Mouse (Mus musculus) v-Abl transformed pro-B cells (cell line): ENCODE measurements around the gene A1cf.

Source experiments
- in situ Hi-C, 2 experiments: fragments of 400-800 bp; cut with MboI; formaldehyde crosslinking; loops; one replicate each; pipeline ENCODE4 v1.15.1; 2025; ENCODE audit not compliant: unreplicated experiment in 2 of 2

A1cf gene

GRCm38 (mm10) chr19:31868521-31868920, at the start of gene A1cf:
Gene A1cf, plus strand, starts transcription at chr19:31868764.
- in situ Hi-C loops, result loop anchor here (5.0 kb wide), 1 partner anchor 99 kb away; no protein-coding TSS in a partner anchor

- in situ Hi-C loops, result no loop called here
Observed at GRCm38 (mm10) chr19:31834250-31834649, 34.3 kb upstream of the A1cf start.

DNA sequence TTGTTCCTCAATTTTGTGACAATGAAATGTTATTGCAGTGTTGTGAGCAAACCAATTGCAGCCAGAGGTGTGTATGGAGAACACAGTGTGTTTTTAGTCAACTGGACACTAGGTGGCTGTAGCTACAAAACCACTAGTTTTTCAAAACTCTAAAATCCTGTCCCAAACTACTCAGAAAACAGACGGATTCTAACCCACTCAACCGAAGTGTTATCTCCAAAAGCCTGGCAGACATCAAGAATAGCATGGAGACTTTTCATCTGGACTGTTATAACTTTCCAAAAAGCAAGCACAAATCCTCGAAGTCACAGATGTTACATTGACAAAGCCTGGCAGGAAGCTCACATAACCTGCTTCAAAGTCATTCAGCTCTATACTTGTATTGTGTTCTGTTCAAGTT, 6.7 kb upstream of the A1cf start:
- in situ Hi-C loops, result no loop called here

DNA sequence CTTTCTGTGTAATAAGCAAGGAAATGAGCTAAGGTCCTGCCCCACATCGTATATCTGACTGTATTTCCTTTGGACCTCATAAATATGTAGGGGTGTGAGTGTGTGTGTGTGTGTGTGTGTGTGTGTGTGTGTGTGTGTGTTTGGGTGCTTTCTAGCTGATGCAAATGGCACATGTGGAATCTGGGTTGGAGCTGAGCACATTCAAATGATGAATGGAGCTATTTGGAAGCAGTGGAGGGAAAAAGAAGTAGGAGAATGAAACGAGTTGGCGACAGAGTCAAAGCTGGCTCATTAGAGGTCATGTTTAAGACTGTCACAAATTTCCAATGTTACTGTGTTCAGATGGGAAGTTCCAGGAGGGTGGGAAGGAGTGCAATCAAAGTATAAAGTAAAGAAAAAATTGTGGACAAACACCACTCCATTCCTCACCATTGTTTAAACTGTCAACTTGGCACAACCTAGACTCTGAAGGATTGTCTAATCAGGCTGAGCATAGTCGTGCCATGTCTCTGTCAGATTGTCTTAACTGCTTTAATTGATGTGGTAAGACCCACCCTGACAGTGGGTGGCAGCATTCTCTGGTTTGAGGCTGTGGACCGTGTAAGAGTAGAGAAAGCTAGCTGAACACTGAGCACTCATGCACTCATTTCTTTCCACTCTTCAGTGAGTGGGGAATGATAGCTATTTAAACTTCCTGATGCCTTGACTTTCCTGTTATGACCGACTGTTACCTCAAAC, 5.9 kb upstream of the A1cf start:
- in situ Hi-C loops, result no loop called here

- in situ Hi-C loops, result loop anchor here (5.0 kb wide), 1 partner anchor 102 kb away; no protein-coding TSS in a partner anchor
Observed at GRCm38 (mm10) chr19:31865451-31865850, 3.1 kb upstream of the A1cf start.

DNA sequence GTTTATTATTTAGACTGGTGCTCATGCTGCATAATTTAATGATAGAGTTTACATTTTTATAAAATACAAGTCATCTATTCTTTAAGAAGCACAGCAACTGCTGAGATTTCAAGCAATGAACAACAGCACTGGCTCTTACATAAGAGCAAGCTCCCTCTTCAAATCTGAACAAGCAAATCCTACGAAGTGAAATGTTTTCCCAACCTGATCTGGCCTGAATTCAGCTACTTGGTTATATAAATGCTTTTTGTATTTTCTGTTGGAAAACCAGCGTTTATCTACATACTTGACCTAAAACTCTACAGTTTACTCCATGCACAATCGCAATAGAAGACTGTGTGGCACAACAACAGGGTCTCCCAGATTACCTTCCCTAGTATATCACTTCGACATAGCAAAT, 488 bp upstream of the A1cf start:
- in situ Hi-C loops, result loop anchor here (5.0 kb wide), 1 partner anchor 99 kb away; no protein-coding TSS in a partner anchor

DNA sequence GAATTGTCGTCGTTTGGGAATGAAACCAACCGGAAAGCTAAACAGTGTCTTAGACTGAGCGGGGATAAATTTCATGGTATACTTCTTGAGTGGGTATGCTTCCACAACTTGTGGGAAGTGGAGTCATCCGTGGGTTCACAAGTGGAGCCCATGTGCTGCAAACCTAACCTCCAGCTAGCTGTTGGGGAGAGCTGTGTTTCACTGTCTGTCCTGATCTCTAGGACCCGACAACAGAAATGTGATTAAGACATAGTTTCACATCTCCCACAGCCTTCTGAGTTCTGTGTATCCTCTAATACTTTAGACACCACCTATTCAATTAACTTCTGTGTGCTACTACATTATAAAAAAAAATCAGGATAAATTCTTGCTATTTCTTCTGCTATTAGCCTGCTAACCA, 407 bp downstream of the A1cf start:
- in situ Hi-C loops, result loop anchor here (5.0 kb wide), 1 partner anchor 98 kb away; no protein-coding TSS in a partner anchor

GRCm38 (mm10) chr19:31871377-31871776, 2.8 kb downstream of the A1cf start:
- in situ Hi-C loops, result no loop called here

GRCm38 (mm10) chr19:31877968-31878367, 9.4 kb downstream of the A1cf start:
- in situ Hi-C loops, result no loop called here

DNA sequence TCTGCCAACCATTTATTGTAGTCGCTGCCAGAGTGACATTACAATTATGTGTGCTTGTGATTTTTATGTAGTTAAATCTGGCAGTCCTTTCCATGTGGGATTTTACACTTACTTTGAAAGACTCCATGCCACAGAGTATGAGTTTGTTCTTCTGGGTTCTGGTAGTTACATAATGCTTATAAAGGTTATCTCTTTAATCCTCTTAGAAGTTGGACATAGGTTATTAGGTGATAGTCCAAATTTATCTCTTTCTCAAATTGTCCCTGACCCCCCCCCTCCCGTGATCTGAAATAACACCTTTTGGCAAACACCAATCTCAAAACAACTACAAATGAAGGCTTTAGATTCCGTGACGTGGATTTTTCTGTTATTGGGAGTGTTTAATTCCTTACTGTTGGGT, 16.0 kb downstream of the A1cf start:
- in situ Hi-C loops, result no loop called here

GRCm38 (mm10) chr19:31887275-31887674, 18.7 kb downstream of the A1cf start:
- in situ Hi-C loops, result no loop called here

DNA sequence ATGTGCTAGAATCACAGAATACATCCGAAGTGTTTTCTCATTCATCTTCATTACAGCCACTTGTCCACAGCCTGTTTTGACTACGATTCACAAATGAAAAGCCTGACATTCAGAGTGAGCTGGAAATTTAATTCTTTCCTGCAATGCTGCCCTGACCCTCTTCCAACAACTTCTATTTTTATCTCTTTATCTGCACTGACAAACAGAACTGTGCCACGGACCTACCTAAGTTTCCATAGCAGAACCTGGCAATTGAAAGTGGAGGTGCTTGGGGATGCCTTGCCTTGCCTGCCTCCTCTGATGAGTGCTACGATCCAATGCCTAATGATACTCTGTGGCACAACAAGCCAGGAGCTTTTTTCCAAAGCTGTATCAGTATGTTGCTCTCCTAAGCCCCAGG, 21.4 kb downstream of the A1cf start:
- in situ Hi-C loops, result no loop called here

DNA sequence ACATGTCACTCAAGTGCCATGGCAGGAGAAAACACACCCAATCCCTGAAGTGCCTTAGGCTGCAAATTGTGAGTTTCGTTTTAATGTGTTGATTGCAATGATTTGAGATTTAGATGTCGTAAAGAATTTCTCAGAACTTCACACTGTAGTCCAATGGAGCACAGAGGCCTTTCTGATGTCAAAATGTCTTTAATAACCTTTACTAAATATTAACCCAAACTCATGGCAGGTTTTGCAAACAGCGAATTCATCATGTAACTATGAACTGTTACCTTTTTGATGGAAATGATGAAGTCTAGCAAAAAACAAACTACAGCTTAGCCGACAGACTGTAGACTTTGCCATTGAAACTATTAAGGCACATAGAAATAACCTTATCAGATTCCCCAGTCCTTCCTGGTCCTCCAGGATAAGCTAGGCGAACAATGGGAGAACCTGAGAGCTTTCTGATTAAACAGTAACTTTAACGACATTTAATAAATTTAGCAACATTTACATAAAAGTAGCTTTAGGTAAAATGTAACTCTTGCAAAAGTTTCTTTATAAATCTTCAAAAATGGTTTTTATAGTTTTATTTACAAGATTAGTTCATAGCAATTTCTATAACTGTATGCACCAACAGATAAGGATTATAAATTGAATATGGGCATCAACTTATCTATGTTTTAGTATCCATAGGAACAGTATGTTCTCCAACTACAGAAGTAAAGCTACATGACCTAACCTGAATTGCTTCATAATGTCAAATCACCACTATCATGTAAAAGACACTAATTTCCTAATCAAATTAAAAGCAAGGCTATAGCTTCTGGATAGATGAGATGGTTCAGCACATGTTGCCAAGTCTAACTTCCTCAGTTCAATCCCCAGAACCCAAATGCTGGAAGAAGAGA, 22.7 kb downstream of the A1cf start:
- in situ Hi-C loops, result no loop called here

- in situ Hi-C loops, result no loop called here
Observed at GRCm38 (mm10) chr19:31895971-31896370, 27.4 kb downstream of the A1cf start.

GRCm38 (mm10) chr19:31896711-31897110, 28.1 kb downstream of the A1cf start:
- in situ Hi-C loops, result no loop called here

DNA sequence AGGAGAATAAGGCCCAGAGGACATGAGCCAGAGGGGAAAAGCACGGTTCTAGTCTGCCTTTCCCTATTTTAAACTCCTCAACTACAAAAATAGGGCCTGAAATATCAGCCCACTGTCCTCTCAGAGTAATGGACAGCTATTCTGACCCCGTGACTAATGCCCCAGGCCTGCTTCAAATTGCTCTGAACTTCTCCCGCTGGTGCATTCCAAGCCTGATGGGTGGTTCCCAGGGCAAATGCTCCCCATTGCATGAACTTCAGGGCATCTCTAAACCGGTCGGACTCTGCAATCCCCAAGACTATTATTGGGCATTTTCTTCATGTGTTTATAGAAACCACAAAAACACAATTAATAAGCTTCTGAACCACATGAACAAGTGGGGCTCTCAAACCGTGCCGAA, 37.1 kb downstream of the A1cf start:
- in situ Hi-C loops, result no loop called here

DNA sequence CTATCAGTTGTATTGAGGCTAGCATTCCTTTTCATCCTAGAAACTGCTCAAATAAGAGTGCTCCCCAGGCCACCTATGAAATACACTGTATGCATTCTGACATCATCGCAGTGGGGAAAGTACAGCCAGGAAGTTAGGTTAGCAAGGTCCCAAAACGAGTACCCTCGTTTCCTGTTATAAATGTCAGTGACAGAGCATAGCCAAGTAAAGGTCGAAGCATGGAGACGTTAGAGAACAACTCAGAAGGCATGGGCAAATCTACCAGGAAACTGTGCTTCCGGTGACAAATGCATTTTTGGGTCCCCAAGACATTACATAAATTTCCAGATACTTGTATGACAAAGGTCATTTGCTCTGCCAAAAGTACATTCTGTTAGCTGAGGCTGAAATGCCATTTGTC, 41.9 kb downstream of the A1cf start:
- in situ Hi-C loops, result loop anchor here in 1 of 2 experiments (5.0 kb wide), 1 partner anchor 52 kb away; no protein-coding TSS in a partner anchor

DNA sequence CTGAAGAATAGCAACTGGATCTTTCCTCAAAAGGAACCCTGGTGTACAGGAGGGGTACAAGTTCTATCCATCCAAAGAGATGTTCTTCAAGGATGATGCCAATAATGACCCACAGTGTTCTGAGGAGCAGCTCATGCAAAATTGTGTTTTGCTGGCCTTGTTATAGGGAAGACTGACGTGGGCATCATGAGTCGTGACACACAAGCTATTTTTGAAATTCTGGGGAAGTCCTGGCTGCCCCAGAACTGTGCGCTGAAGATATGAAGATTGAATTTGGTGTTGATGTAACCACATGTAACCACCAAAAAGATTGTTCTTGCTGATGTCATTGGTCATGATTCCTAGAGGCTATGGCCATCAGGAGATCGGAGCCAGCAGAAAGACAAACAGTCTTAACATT, 45.4 kb downstream of the A1cf start:
- in situ Hi-C loops, result loop anchor here in 1 of 2 experiments (5.0 kb wide), 1 partner anchor 48 kb away; no protein-coding TSS in a partner anchor

DNA sequence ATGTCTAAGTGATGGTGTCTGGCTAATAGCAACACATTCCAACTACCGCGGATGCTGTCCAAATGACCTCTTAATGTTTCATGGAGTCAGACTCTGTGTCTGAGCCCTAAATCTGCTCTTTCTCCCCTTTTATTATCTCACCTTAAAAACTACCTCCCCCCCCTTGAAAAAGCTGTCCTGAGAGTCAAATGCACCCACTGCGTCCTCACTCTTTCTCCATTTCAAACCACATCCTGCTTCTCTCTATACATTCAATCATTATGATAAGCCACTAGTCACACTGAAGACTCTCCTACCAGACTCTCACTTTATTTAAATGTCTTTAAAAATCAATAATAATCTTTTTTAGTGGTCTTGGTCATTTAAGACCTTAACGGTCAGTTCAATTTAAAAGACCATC, 51.8 kb downstream of the A1cf start:
- in situ Hi-C loops, result no loop called here

DNA sequence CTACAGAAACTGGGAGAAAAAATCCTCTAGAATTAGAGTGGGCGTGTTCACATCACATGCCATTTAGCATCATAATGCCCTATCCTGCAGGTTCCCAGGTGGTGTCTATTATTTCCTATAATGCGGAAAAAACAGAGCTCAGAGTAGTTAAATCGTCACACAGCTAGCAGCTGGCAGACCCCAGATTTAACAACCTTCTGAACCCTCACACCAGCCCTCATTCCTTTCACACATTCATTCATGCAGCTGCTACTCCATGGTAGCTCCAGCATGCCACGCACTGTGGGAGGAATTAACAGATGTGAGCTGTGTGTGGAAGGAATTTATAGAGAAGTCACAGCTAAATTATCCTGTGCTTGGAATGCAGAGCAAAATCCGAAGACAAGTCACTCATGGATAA, 53.3 kb downstream of the A1cf start:
- in situ Hi-C loops, result no loop called here

- in situ Hi-C loops, result no loop called here
Observed at GRCm38 (mm10) chr19:31923615-31924352, 55.2 kb downstream of the A1cf start.
